Mouse (Mus musculus) embryo, embryonic 11.5 days (tissue): ENCODE results near the gene Mif4gd.
A peak's percentile ranks its signal among the peaks of the same experiment; 100 is the strongest.

Source experiments
- DNase-seq: peaks from one replicate; pipeline ENCODE4 v3.0.0-alpha.2; 2012; ENCODE audit warnings: low read depth, low spot score

Gene Mif4gd

DNA sequence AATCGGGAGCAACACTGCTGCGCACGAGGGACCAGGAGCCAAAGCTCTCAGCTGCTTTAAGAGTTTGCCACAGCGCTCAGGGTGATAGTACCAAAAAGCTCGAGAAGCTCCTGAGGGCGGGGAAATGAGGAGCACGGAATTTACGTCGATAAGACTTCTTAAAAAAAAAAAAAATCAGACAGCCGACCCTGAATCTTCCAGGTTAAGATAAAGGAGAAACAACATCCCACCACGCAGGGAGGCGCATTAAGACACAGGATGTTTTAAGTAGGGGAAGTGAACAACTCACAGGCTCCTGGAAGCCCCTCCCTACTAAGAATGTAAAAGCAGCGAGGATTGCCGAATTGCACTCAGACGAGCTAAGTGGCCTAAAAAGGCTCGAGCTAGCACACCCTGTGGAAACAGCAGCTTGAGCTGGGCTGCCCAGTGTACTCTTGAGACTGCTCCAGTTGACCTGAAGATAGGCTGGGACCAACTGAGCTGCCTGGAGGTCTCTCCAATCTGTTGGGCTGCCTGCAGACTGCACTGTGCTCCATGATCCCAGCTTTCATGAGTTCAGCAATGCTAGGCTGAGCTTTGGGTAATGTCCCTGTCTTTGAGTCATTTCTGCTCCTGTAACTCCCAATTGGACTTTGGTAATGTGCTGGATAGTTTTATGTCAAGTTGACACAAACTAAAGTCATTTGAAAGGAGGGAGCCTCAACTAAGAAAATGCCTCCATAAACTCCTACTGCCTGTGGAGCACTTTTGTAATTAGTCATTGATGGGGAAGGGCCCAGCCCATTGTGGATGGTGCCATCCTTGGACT, 573 bp upstream of the Mif4gd start:
- DNase-seq = no peak

- no peak for DNase-seq
Measured at GRCm38 (mm10) chr11:115612059-115612409, 735 bp downstream of the Mif4gd start.

GRCm38 (mm10) chr11:115611173-115611572, 1.6 kb downstream of the Mif4gd start:
- no peak for DNase-seq

GRCm38 (mm10) chr11:115609576-115609975, 3.2 kb downstream of the Mif4gd start:
- no peak for DNase-seq

DNA sequence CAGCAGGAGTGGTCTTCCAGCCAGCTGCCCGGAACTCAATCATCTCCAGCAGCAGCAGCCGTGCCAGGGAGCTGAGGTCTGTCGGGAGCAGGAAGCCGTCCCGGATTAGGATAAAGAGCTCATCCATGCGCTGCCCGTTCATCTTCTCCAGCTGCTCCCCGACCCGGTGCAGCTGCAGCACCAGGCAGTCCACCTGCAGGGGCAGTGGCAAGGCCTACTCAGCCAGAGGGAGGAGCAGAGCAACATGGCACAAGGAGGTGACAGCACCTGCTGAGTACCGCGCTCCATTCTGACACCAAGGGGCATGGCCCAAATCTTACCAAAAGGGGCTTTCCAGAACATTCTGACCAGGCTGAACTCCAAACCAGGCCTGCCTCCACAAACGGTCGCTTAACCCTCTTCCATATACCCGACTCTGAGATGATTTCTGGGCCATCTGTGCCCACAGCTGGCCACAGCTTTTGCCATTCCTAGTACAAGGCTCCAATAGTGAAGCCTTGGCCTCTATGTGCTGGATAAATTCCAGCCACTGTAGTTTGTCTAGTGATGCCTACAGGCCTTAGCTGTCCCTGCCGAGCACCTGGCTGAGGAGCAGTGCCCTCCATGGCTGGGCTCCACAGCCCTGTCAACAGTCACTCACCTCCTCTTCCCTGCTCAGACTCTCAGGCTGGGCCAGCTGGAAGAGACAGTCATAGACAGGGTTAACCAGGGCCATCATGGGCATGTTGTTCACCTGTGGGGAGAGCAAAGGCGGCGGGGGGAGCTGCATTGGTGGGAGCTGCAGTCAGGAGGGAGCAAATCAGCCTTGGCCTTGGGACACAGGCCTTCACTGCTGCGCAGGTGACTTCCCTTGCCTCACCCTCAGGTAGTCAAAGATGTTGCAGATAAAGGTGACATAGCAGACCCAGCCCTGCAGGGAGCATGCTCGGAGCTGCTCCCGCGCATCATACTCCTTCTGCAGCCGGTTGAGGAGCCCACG, 4.1 kb downstream of the Mif4gd start:
- DNase-seq = no peak

GRCm38 (mm10) chr11:115606733-115607132, 6.0 kb downstream of the Mif4gd start:
- no peak for DNase-seq

GRCm38 (mm10) chr11:115604304-115604696, 8.5 kb downstream of the Mif4gd start:
- DNase-seq = no peak

- DNase-seq = peak; percentile 78
Measured at GRCm38 (mm10) chr11:115603476-115604303, 9.1 kb downstream of the Mif4gd start, which contains the start of the genes Mrps7 and Gga3. TSS of gene Mrps7 (plus strand) at chr11:115603925. TSS of gene Gga3 (minus strand) at chr11:115604051.

DNA sequence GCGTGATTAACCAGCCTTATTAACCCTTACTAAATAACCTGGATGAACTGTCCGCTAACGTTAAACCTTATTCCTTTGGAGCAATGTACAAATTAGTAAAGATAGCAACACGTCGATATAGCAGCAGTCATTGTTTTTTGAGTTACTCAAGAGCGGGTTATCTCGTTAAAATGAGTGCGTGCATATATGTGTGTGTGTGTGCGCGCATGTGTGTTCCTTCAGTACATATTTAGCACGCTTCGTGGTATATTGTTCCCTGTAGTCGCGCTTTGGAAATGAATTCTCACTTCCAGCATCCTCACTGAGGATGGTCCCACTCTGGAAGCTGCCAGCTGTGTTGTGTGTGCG, 9.7 kb downstream of the Mif4gd start:
- DNase-seq = no peak

DNA sequence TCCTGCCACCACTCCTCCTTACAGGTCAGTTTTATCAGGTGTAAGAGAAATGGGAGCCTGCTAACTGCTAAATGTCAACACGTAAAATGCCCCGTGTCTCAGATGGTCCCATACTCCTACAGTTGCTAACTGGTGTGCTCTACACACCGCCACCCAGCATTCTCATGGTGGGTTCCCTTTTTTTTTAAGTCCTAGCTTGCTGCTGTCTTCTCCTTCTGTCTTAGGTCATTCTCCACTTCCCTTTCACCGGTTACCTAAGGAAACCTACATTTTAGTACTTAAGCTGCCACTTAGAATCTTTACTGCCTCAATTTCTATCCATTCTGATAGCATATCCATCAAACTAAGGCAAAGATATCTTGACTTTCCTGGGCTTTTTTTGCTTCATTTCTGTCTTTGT, 11.6 kb downstream of the Mif4gd start:
- no peak for DNase-seq

DNA sequence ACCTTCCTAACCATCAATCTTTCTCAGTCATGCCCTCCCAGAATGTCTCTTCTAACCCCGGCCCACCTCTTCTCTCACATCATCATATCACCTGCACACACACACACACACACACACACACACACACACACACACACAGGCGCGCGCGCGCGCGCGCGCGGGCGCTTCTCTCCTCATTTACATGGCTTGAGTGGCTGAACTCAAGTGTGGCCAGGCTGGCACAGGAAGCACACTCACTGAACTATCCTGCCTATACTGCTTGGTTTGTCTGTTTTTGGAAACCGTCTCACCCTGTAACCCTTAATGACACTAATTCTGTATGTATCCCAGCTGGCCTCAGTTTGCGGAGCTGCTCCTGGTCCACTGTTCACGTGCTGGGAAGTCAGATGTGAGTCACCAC, 12.0 kb downstream of the Mif4gd start:
- DNase-seq = no peak

DNA sequence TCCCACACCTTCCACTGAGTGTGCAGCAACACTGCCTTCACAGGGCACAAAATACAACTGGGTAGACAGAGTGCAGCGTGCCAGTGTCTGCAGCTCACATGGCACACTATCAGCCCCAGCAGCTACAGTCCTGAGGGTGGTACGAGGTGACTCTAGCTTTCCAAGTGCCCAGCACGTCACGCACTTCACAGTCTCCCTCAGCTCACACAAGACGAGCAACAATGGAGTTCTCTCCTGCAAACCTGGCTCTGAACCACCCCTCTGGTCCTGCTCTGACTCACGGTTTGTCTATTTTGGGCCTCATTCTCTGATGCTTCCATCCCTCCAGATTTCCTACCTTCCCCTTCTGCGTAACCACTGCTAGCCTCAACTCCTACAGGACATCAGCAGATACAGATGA, 13.0 kb downstream of the Mif4gd start:
- no peak for DNase-seq

DNA sequence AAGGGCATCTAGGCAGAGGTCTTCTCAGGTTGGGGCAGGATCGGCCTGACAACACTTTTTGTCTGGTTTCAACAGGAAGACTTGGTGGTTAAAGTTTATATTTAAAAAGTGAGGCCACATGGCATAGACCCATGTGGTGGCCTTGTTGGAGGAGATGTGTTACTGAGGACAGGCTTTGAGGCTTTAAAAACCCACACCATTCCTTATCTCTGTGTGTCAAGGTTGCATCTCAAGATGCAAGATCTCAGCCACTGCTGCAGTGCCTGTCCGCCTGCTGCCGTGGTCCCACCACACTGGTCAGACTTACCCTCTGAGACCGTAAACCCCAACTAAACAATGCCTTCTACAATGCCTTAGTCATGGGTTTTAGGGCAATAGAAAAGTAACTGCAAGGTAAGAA, 14.5 kb downstream of the Mif4gd start:
- DNase-seq = no peak

GRCm38 (mm10) chr11:115595209-115595608, 17.6 kb downstream of the Mif4gd start:
- no peak for DNase-seq

DNA sequence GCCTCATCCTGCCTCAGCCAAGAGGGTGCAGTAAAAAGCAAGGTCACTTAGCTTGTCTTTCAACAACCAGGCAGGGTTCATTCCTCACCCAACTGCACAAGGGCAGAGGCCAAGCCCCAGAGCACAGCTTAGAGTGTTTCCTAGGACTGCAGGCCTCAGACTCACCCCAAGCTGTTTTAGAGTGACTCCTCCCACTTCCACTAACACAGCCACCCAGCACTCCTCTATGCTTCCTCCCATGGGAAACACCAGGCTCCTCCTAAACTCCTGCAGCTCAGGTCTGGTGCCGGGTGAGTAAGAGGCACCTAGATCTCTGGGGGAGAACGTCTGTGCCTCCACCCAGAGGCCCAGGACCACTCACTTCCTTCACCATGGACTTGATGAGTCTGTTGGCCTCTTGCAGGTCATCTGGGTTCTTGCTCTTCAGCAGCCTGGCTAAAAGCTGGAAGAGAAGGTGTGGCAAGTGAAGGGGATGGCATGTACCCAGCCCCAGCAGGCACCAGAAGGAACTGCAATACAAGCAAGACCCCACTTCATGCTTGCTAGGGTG, 22.2 kb downstream of the Mif4gd start:
- no peak for DNase-seq

- no peak for DNase-seq
Measured at GRCm38 (mm10) chr11:115587984-115588383, 24.8 kb downstream of the Mif4gd start.

- no peak for DNase-seq
Measured at GRCm38 (mm10) chr11:115586403-115586802, 26.4 kb downstream of the Mif4gd start.

DNA sequence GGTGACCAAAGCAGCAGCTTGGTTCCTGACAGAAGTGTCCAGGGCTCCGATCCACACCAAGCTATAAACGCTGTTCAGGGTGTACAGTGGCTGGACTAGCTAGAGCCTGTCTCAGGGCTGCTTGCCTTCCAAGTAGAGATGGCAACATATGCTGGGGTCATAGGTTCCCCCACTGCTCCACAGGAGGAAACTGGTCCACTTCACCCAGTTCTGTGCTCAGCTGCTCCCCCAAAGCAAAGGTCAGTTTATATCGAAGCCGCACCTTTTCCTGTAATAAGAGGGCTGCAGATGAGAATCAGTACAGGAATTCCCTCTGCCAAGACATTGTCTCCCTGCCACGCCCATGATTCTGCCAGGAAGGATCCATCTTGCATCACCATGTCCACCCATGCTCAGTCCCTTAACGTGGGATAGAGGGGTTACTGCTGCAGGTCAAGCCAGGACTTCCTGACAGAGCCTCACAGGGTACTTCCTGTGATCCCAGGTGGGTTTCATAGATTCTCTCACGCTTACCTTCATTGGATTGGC, 27.1 kb downstream of the Mif4gd start:
- DNase-seq = no peak

GRCm38 (mm10) chr11:115584376-115585073, 28.2 kb downstream of the Mif4gd start:
- no peak for DNase-seq

- DNase-seq = no peak
Measured at GRCm38 (mm10) chr11:115582913-115583606, 29.7 kb downstream of the Mif4gd start.
